ENCODE assay signal across 7 mouse cellular contexts in the genomic region with DNA sequence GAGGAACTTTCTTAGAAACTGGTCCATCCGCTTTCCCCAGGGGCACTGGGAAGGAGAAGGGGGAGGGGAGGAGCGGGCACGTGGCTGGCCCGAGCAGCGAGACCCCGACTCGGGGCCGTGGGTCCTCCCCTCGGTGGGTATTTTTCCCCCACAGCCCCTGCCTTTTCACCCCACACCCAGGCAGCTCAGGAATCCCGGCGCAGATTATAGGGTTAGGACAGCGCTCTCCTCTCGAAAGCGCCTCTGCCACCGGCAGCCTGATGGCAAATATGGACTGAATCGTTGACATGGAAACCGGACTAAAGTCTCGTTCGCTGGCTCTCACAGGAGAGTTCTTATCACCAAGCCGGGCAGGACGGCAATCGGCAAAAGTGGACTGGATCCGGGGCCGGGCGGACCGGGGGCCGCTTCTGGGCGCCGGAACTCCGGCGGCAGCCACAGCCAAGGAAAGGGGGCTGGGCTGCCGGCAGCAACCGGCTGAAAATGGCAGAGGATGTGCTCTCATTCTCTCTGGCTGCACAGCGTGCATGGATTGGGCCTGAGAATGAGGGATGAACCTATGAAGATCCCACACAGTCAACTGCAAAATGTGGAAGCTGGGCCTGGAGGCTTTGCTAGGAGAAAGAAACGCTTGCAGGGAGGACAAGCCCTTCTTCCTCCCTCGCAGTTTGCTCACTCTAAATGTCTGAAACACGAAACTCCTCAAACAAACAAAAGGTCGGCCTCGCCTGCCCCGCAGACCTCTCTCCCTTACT. TPM values are rescaled to one million over a fixed set of nuclear protein-coding genes. Genes with fewer than 3 reads are reported as not detected.
DNase-seq lines count a peak whose midpoint lies in the region; ATAC-seq lines count a peak whose summit lies in the region.

A gene (minus strand): TSS at position 256 of the 755 bp plus-strand sequence.

- peak; percentile 98 for DNase-seq in adrenal gland, adult 2 months
- DNase-seq in embryo, embryonic 11.5 days (ENCODE audit: low read depth, low spot score): peak; percentile 89
- DNase-seq in gastrocnemius, postnatal 36 days: peak; percentile 91 to 93
- peak; percentile 93 to 97 for DNase-seq in left cerebral cortex, postnatal 25 days (ENCODE audit: low spot score in 2 of 2)
- DNase-seq in midbrain, embryonic 10.5 days (ENCODE audit: low spot score): peak; percentile 96
- DNase-seq in right cerebral cortex, postnatal 4 days: peak; percentile 87

- H3K9me3 ChIP-seq in intestine, embryonic 15.5 days: no peaks in the 10 kb centered on the region
- no peaks in the 10 kb centered on the region for H3K9me3 ChIP-seq in midbrain, embryonic 10.5 days (replicated peaks)

- peak within 1 kb of the TSS; percentile 100 for H3K27ac ChIP-seq in intestine, embryonic 15.5 days
- H3K27ac ChIP-seq in midbrain, embryonic 10.5 days (replicated peaks): peak within 1 kb of the TSS; percentile 100

- H3K4me3 ChIP-seq in intestine, embryonic 15.5 days (replicated peaks): peak within 1 kb of the TSS; percentile 100
- H3K4me3 ChIP-seq in midbrain, embryonic 10.5 days: peak within 1 kb of the TSS; percentile 100

- peak within 1 kb of the TSS; percentile 100 for H3K9ac ChIP-seq in intestine, embryonic 15.5 days

- H3K36me3 ChIP-seq in intestine, embryonic 15.5 days: no peaks in the 10 kb centered on the region
- H3K36me3 ChIP-seq in midbrain, embryonic 10.5 days: no peaks in the 10 kb centered on the region

- peak within 1 kb of the TSS; percentile 94 for H3K4me2 ChIP-seq in intestine, embryonic 15.5 days (replicated peaks)

- peaks cover 18% of the 10 kb centered on the region for H3K4me1 ChIP-seq in intestine, embryonic 15.5 days (replicated peaks)
- peaks cover 36% of the 10 kb centered on the region for H3K4me1 ChIP-seq in midbrain, embryonic 10.5 days

- ATAC-seq in intestine, embryonic 15.5 days: peak; percentile 73

- under 1% methylated on average over 40 of the region's 40 CpGs for WGBS in intestine, embryonic 15.5 days
- under 1% methylated on average over 40 of the region's 40 CpGs for WGBS in midbrain, embryonic 10.5 days

- intact Hi-C loops in gastrocnemius, postnatal 36 days (cut with DNase I): no loop called here
- intact Hi-C loops in left cerebral cortex, postnatal 25 days (cut with DNase I): loop anchor here (1.0 to 2.0 kb wide), 2 partner anchors 28 to 84 kb away; a partner anchor contains a TSS

- H3K27me3 ChIP-seq in intestine, embryonic 15.5 days (replicated peaks): no peaks in the 10 kb centered on the region
- H3K27me3 ChIP-seq in midbrain, embryonic 10.5 days (ENCODE audit: low read depth, poor library complexity, severe bottlenecking): no peaks in the 10 kb centered on the region

RNA-seq across cellular contexts. Expression of the gene that starts here (rescaled TPM):
- 10 to 100 TPM; 45.9 to 48.6 TPM for total RNA-seq in adrenal gland, adult 2 months (2021)
- 69.7 and 74.0 TPM in 2 replicates for polyA plus RNA-seq in adrenal gland, adult 2 months (2012; rRNA removed)
- total RNA-seq in gastrocnemius, postnatal 36 days (2021): 10 to 100 TPM; 18.1 to 24.4 TPM
- 21.6 and 24.9 TPM in 2 replicates for polyA plus RNA-seq in intestine, embryonic 15.5 days (2015; fragmentation: Nextera tagmentation; extraction: Ambion mirVana)
- 10 to 100 TPM; 81.0 to 88.3 TPM for total RNA-seq in left cerebral cortex, postnatal 25 days (2021)
- polyA plus RNA-seq in midbrain, embryonic 10.5 days (2016; fragmentation: Nextera tagmentation; extraction: Ambion mirVana): 32.7 and 34.5 TPM in 2 replicates

Comparison
In these comparisons a context has a peak if more than half of its experiments do, and no peak if none do; other contexts are left out.
1. Peak in every context shown above with its lines: DNase-seq, ATAC-seq, H3K4me3 ChIP-seq and H3K27ac ChIP-seq.